Mouse (Mus musculus) forebrain, postnatal 0 days (tissue): ENCODE results near the gene Kdm5c. TPM values are rescaled to one million over a fixed set of nuclear protein-coding genes. Genes with fewer than 3 reads are reported as not detected.

Source experiments
- ATAC-seq: fragments of 200-750 bp; cut with Nextera tagmentation; 2 replicates; pipeline ENCODE4 v1.8.0; 2017; ENCODE audit warnings: mild to moderate bottlenecking, moderate library complexity
- DNase-seq: peaks from one replicate; pipeline ENCODE4 v3.0.0-alpha.2; 2015
- H3K27ac ChIP-seq: fragments of 300-500 bp; sonication (generic); 2 replicates; pipeline ENCODE4 v1.5.1; 2014; ENCODE audit warnings: low read depth, mild to moderate bottlenecking, antibody characterized with exemption, low read length, moderate library complexity, mixed read lengths
- H3K27me3 ChIP-seq: fragments of 300-500 bp; sonication (generic); 2 replicates; pipeline ENCODE4 v1.6.1; 2014; ENCODE audit warnings: mild to moderate bottlenecking, low read length, mixed read lengths; ENCODE audit not compliant: insufficient read depth
- H3K36me3 ChIP-seq: fragments of 300-500 bp; sonication (generic); 2 replicates; pipeline ENCODE4 v1.6.1; 2014; ENCODE audit warnings: mild to moderate bottlenecking, moderate library complexity; ENCODE audit not compliant: insufficient read depth
- H3K4me1 ChIP-seq: fragments of 300-500 bp; sonication (generic); 2 replicates; pipeline ENCODE4 v1.6.1; 2014; ENCODE audit warnings: antibody characterized with exemption; ENCODE audit not compliant: insufficient read depth
- H3K4me2 ChIP-seq: fragments of 300-500 bp; sonication (generic); 2 replicates; pipeline ENCODE4 v1.6.1; 2014; ENCODE audit warnings: low read depth, mild to moderate bottlenecking, moderate library complexity
- H3K4me3 ChIP-seq: fragments of 300-500 bp; sonication (generic); 2 replicates; pipeline ENCODE4 v1.5.1; 2014; ENCODE audit warnings: low read depth, low read length, mixed read lengths
- H3K9ac ChIP-seq: fragments of 300-500 bp; sonication (generic); 2 replicates; pipeline ENCODE4 v1.6.1; 2014; ENCODE audit warnings: mild to moderate bottlenecking
- H3K9me3 ChIP-seq: fragments of 300-500 bp; sonication (generic); 2 replicates; pipeline ENCODE4 v1.6.1; 2016; ENCODE audit warnings: low read length
- CTCF ChIP-seq: sonication (generic); IDR thresholded peaks from 2 replicates; pipeline ENCODE4 v1.5.1; 2016; ENCODE audit warnings: antibody characterized with exemption, control low read depth, low read depth
- WGBS: fragments of 180-500 bp; shearing (Covaris S2); extraction: QIAGEN DNeasy Blood & Tissue Kit; methylation state at CpG from one replicate; pipeline ENCODE4 v1.1.7; 2014; 5-methylcytosine and 5-hydroxymethylcytosine counted together
- polyA plus RNA-seq: library from polyadenylated mRNA; unstranded; fragments of >200 nt; fragmentation: Nextera tagmentation; extraction: Ambion mirVana; gene quantifications from 2 replicates; pipeline ENCODE4 v1.2.1, GENCODE M21; 2015
- total RNA-seq: library from RNA; depleted of rRNA; stranded (reverse); fragments of >200 nt; gene quantifications from 2 replicates; pipeline ENCODE4 v1.2.3, GENCODE M21; 2014

The Kdm5c gene
- total and polyA plus RNA-seq, 2 experiments from 2014 or later, result 18.1 to 56.0 TPM

DNA sequence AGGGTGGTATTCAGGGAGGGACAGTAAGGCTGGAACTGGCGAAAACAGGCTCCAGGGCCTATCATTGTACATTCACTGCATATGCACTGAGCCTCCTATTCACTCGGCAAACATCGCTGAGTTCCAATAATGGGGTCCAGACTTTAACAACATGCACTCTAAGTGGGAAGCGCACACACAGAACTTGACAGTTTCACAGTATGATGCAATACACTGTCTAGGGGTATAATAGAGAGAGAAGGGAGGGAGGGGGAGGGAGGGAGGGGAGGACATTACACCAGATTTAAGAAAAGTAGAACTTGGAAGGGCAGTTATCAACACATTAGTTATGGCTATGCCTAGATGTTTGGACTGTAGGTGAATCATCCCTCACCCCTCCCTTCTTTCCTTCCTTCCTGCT lies 29.6 kb upstream of the Kdm5c start:
- no peak overlapping the region for H3K4me3 ChIP-seq
- H3K9ac ChIP-seq, result no peak overlapping the region
- TF ChIP-seq CTCF, result no peak
- no peaks in the 10 kb centered on the region for H3K9me3 ChIP-seq
- no peaks in the 10 kb centered on the region for H3K27me3 ChIP-seq
- no peak overlapping the region for H3K27ac ChIP-seq
- H3K36me3 ChIP-seq, result no peaks in the 10 kb centered on the region
- DNase-seq (no peak), ATAC-seq (no peak)
- WGBS, result 52% methylated on average over 4 of the region's 4 CpGs
- H3K4me2 ChIP-seq, result no peak overlapping the region
- H3K4me1 ChIP-seq, result 0 out of 2 replicates have a peak, but pooled peaks cover 4% of the 10 kb centered on the region

GRCm38 (mm10) chrX:152205486-152205885 lies 27.3 kb upstream of the Kdm5c start:
- no peak for DNase-seq
- Histone ChIP-seq H3K9me3 (no peaks in the 10 kb centered on the region), H3K36me3 (no peaks in the 10 kb centered on the region), H3K4me3 (no peak overlapping the region), H3K27ac (no peak overlapping the region), H3K4me1 (no peaks in the 10 kb centered on the region), H3K4me2 (no peak overlapping the region), H3K9ac (no peak overlapping the region), H3K27me3 (no peaks in the 10 kb centered on the region)
- no peak for TF ChIP-seq CTCF
- WGBS, result 95% methylated on average over 1 of the region's 1 CpGs
- no peak for ATAC-seq

- H3K4me1 ChIP-seq, result no peaks in the 10 kb centered on the region
- H3K27ac ChIP-seq, result no peak overlapping the region
- ATAC-seq (no peak), DNase-seq (no peak)
- WGBS, result 76% methylated on average over 1 of the region's 1 CpGs
- no peak overlapping the region for H3K4me2 ChIP-seq
- no peaks in the 10 kb centered on the region for H3K27me3 ChIP-seq
- no peak overlapping the region for H3K9ac ChIP-seq
- no peaks in the 10 kb centered on the region for H3K9me3 ChIP-seq
- 0 out of 2 replicates have a peak, but pooled peaks cover 2% of the 10 kb centered on the region for H3K36me3 ChIP-seq
- H3K4me3 ChIP-seq, result no peak overlapping the region
- TF ChIP-seq CTCF, result no peak
These were observed 18.1 kb upstream of the Kdm5c start for GRCm38 (mm10) chrX:152214703-152215102.

DNA sequence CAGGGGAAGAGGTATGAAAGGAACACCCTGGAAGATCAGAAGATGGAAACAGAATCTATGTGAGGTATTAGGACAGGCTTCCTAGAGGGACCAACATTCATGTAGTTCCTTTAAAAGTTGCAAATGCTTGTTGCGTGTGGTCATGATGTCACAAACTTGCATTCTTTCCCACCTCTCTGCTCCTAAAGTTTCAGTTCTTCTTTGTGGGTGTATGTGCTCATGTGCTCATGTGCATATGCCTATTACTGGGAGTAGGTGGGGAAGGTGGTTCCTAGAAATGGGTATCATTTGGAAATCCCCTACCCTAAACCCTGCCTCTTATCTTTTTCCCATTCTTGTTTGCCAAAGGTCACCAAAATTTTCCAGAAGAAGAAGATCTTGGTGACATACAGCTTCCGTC lies 14.3 kb upstream of the Kdm5c start:
- H3K4me3 ChIP-seq, result no peak overlapping the region
- no peak overlapping the region for H3K9ac ChIP-seq
- no peaks in the 10 kb centered on the region for H3K9me3 ChIP-seq
- no peaks in the 10 kb centered on the region; the same call in 1 of the 2 replicates for H3K27me3 ChIP-seq
- 0 out of 2 replicates have a peak, but pooled peaks cover 5% of the 10 kb centered on the region for H3K36me3 ChIP-seq
- no peak overlapping the region for H3K4me2 ChIP-seq
- no peak for ATAC-seq
- DNase-seq, result no peak
- TF ChIP-seq CTCF, result no peak
- WGBS, result 94% methylated on average over 2 of the region's 2 CpGs
- H3K4me1 ChIP-seq, result no peaks in the 10 kb centered on the region
- no peak overlapping the region for H3K27ac ChIP-seq

GRCm38 (mm10) chrX:152221721-152222120 lies 11.1 kb upstream of the Kdm5c start:
- TF ChIP-seq CTCF, result no peak
- ATAC-seq, result no peak

GRCm38 (mm10) chrX:152222226-152222625 lies 10.6 kb upstream of the Kdm5c start:
- WGBS, result 58% methylated on average over 9 of the region's 9 CpGs
- no peak for DNase-seq
- no peak for ATAC-seq

More at GRCm38 (mm10) chrX:152221721-152222120, 11.1 kb upstream of the Kdm5c start:
- Histone ChIP-seq H3K36me3 (0 out of 2 replicates have a peak, but pooled peaks cover 5% of the 10 kb centered on the region), H3K4me1 (no peaks in the 10 kb centered on the region), H3K4me2 (no peak overlapping the region), H3K4me3 (no peak overlapping the region), H3K9me3 (no peaks in the 10 kb centered on the region), H3K27ac (no peak overlapping the region), H3K27me3 (no peaks in the 10 kb centered on the region; the same call in 1 of the 2 replicates), H3K9ac (no peak overlapping the region)
- DNase-seq, result no peak
- 76% methylated on average over 4 of the region's 4 CpGs for WGBS

GRCm38 (mm10) chrX:152223313-152223712 lies 9.5 kb upstream of the Kdm5c start:
- H3K4me1 ChIP-seq, result no peaks in the 10 kb centered on the region

More at GRCm38 (mm10) chrX:152222226-152222625, 10.6 kb upstream of the Kdm5c start:
- 0 out of 2 replicates have a peak, but pooled peaks cover 5% of the 10 kb centered on the region for H3K36me3 ChIP-seq
- H3K9ac ChIP-seq, result no peak overlapping the region
- no peak overlapping the region for H3K4me3 ChIP-seq
- no peak overlapping the region for H3K4me2 ChIP-seq
- no peaks in the 10 kb centered on the region for H3K4me1 ChIP-seq
- no peak for TF ChIP-seq CTCF
- H3K27ac ChIP-seq, result no peak overlapping the region
- H3K9me3 ChIP-seq, result no peaks in the 10 kb centered on the region
- H3K27me3 ChIP-seq, result no peaks in the 10 kb centered on the region; the same call in 1 of the 2 replicates

More at GRCm38 (mm10) chrX:152223313-152223712, 9.5 kb upstream of the Kdm5c start:
- no peak for ATAC-seq
- 91% methylated on average over 4 of the region's 6 CpGs for WGBS
- Histone ChIP-seq H3K9ac (no peak overlapping the region), H3K36me3 (0 out of 2 replicates have a peak, but pooled peaks cover 5% of the 10 kb centered on the region), H3K27me3 (no peaks in the 10 kb centered on the region; the same call in 1 of the 2 replicates), H3K27ac (no peak overlapping the region), H3K4me3 (no peak overlapping the region), H3K4me2 (no peak overlapping the region), H3K9me3 (no peaks in the 10 kb centered on the region)
- no peak for DNase-seq
- TF ChIP-seq CTCF, result no peak
